Mouse (Mus musculus): ENCODE measurements at regions not wholly inside any gene's neighbourhood (a gene's known extent, or its start where the extent isn't known, plus 50 kb on each side); places are given as distances from the start of the nearest gene placed in this dataset.

DNA sequence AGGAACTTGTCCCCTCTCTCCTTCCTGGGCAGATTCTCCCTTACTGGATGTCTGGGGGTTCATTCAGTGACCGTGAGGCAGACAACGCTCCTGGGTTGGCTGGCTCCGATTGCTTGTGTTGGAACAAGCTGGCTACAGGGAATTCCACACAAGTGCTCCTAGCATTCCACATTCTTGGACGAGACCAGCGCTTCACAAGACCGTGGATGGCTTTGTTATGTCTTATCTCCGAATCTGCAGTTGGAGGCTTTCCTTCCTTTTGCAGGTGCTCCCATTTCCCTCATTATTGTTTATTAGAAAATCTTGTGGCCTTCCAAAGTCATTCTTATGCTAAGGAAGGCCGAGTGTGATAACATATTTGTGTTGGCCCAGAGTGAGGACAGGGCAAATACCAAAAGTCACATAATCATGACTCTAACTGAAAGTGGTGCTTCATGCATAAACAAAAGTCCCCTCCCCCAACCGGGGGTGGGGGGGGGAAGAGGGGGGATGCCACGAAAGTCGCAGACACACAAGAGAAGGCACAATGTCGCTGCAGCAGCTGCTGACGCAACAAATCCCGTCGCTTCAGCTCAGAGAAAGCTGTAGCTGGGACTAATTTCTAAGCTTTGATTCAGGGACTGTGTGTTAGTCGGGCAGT is 61.7 kb upstream of the Gm15217 start:
- TF ChIP-seq POLR2A (IDR thresholded peaks at IDR 0.05; ENCODE audit: insufficient read depth, low read depth, low read length) (no peak), CTCF (IDR thresholded peaks at IDR 0.05; ENCODE audit: insufficient read depth, low read depth, low read length) (no peak)
